Mouse (Mus musculus) liver, embryonic 16.5 days (tissue): ENCODE results near the gene Ltc4s. TPM values are rescaled to one million over a fixed set of nuclear protein-coding genes. Genes with fewer than 3 reads are reported as not detected.

Experiments used
- ATAC-seq: fragments of 200-750 bp; cut with Nextera tagmentation; 2 replicates; pipeline ENCODE4 v1.8.0; 2017; ENCODE audit warnings: low read depth, mild to moderate bottlenecking, moderate number of reproducible peaks, moderate library complexity
- H3K27ac ChIP-seq: fragments of 300-500 bp; sonication (generic); 2 replicates; pipeline ENCODE4 v1.5.1; 2014; ENCODE audit warnings: mild to moderate bottlenecking, low read length
- H3K27me3 ChIP-seq: fragments of 300-500 bp; sonication (generic); 2 replicates; pipeline ENCODE4 v1.6.1; 2014; ENCODE audit warnings: low read depth, low read length, mixed read lengths; ENCODE audit not compliant: control insufficient read depth, insufficient read depth
- H3K36me3 ChIP-seq: fragments of 300-500 bp; sonication (generic); 2 replicates; pipeline ENCODE4 v1.6.1; 2014; ENCODE audit warnings: mild to moderate bottlenecking; ENCODE audit not compliant: control insufficient read depth, insufficient read depth
- H3K4me1 ChIP-seq: fragments of 300-500 bp; sonication (generic); 2 replicates; pipeline ENCODE4 v1.6.1; 2014; ENCODE audit warnings: low read depth, low read length, mixed read lengths; ENCODE audit not compliant: control insufficient read depth
- H3K4me2 ChIP-seq: fragments of 300-500 bp; sonication (generic); 2 replicates; pipeline ENCODE4 v1.6.1; 2014; ENCODE audit warnings: low read depth, low read length, mixed read lengths
- H3K4me3 ChIP-seq: fragments of 300-500 bp; sonication (generic); 2 replicates; pipeline ENCODE4 v1.5.1; 2014; ENCODE audit warnings: low read depth, mild to moderate bottlenecking, low read length
- H3K9ac ChIP-seq: fragments of 300-500 bp; sonication (generic); 2 replicates; pipeline ENCODE4 v1.6.1; 2014; ENCODE audit warnings: low read depth, low read length
- H3K9me3 ChIP-seq: fragments of 300-500 bp; sonication (generic); replicated peaks from 2 replicates; pipeline ENCODE4 v1.6.1; 2016; ENCODE audit warnings: low read length; ENCODE audit not compliant: control insufficient read depth
- WGBS: fragments of 180-500 bp; shearing (Covaris S2); extraction: QIAGEN DNeasy Blood & Tissue Kit; methylation state at CpG from one replicate; pipeline ENCODE4 v1.1.7; 2014; ENCODE audit not compliant: insufficient replicate concordance; 5-methylcytosine and 5-hydroxymethylcytosine counted together
- polyA plus RNA-seq: library from polyadenylated mRNA; unstranded; fragments of >200 nt; fragmentation: Nextera tagmentation; extraction: Ambion mirVana; gene quantifications from 2 replicates; pipeline ENCODE4 v1.2.1, GENCODE M21; 2015

The Ltc4s gene
- polyA plus RNA-seq, 1 experiment from 2014 or later = 0.61 TPM

- Histone ChIP-seq H3K4me3 (0 out of 2 replicates have a peak overlapping the region, but pooled peaks have one; percentile 6), H3K9ac (no peak overlapping the region), H3K9me3 (no peaks in the 10 kb centered on the region), H3K27me3 (no peaks in the 10 kb centered on the region), H3K27ac (peak overlapping the region; percentile 74), H3K36me3 (peaks cover 8% of the 10 kb centered on the region), H3K4me1 (peaks cover 50% of the 10 kb centered on the region), H3K4me2 (no peak overlapping the region)
- ATAC-seq = no peak
- whole genome bisulfite sequencing = 47% methylated on average over 3 of the region's 3 CpGs
Measured at GRCm38 (mm10) chr11:50212060-50212739, 26.2 kb downstream of the Ltc4s start.

GRCm38 (mm10) chr11:50211322-50212059 is 26.9 kb downstream of the Ltc4s start:
- Histone ChIP-seq H3K4me3 (peak overlapping the region; percentile 96), H3K9me3 (no peaks in the 10 kb centered on the region), H3K4me1 (peaks cover 44% of the 10 kb centered on the region), H3K36me3 (peaks cover 15% of the 10 kb centered on the region), H3K27ac (peak overlapping the region; percentile 99), H3K9ac (peak overlapping the region; percentile 95; the same call in 1 of the 2 replicates), H3K4me2 (peak overlapping the region; percentile 74), H3K27me3 (no peaks in the 10 kb centered on the region)
- 88% methylated on average over 3 of the region's 3 CpGs for WGBS
- ATAC-seq = no peak

- ATAC-seq = peak; percentile 52
- peaks cover 35% of the 10 kb centered on the region for H3K4me1 ChIP-seq
- H3K4me3 ChIP-seq = peak within 1 kb of the TSS; percentile 96
- no peaks in the 10 kb centered on the region for H3K27me3 ChIP-seq
- H3K36me3 ChIP-seq = peaks cover 24% of the 10 kb centered on the region
- WGBS = under 1% methylated on average over 39 of the region's 48 CpGs
- H3K4me2 ChIP-seq = peak within 1 kb of the TSS; percentile 74
- peak within 1 kb of the TSS; percentile 95 for H3K9ac ChIP-seq
- peak within 1 kb of the TSS; percentile 99 for H3K27ac ChIP-seq
- H3K9me3 ChIP-seq = no peaks in the 10 kb centered on the region
Measured at GRCm38 (mm10) chr11:50210505-50211151, 27.8 kb downstream of the Ltc4s start, which contains the start of the genes Sqstm1 and Mgat4b. TSS of gene Sqstm1 (minus strand) at chr11:50210827. TSS of gene Mgat4b (plus strand) at chr11:50210890.

- peak overlapping the region; percentile 95 for H3K9ac ChIP-seq
- peaks cover 29% of the 10 kb centered on the region for H3K36me3 ChIP-seq
- WGBS = under 1% methylated on average over 24 of the region's 24 CpGs
- H3K27me3 ChIP-seq = no peaks in the 10 kb centered on the region
- ATAC-seq = peak; percentile 94
- H3K27ac ChIP-seq = peak overlapping the region; percentile 99
- peaks cover 30% of the 10 kb centered on the region for H3K4me1 ChIP-seq
- peak overlapping the region; percentile 96 for H3K4me3 ChIP-seq
- H3K4me2 ChIP-seq = peak overlapping the region; percentile 74
- H3K9me3 ChIP-seq = no peaks in the 10 kb centered on the region
Measured at GRCm38 (mm10) chr11:50210101-50210504, 28.3 kb downstream of the Ltc4s start.

- ATAC-seq = no peak
- WGBS = 90% methylated on average over 5 of the region's 5 CpGs
- Histone ChIP-seq H3K4me1 (peaks cover 32% of the 10 kb centered on the region), H3K4me2 (no peak overlapping the region), H3K27me3 (no peaks in the 10 kb centered on the region), H3K9me3 (no peaks in the 10 kb centered on the region), H3K36me3 (peaks cover 44% of the 10 kb centered on the region), H3K9ac (no peak overlapping the region), H3K4me3 (no peak overlapping the region), H3K27ac (no peak overlapping the region)
Measured at GRCm38 (mm10) chr11:50208039-50208438, 30.4 kb downstream of the Ltc4s start.

- no peaks in the 10 kb centered on the region for H3K27me3 ChIP-seq
- H3K9ac ChIP-seq = no peak overlapping the region
- no peak for ATAC-seq
- peaks cover 51% of the 10 kb centered on the region for H3K36me3 ChIP-seq
- no peak overlapping the region for H3K27ac ChIP-seq
- no peaks in the 10 kb centered on the region for H3K9me3 ChIP-seq
- 95% methylated on average over 14 of the region's 14 CpGs for WGBS
- peaks cover 26% of the 10 kb centered on the region for H3K4me1 ChIP-seq
- H3K4me3 ChIP-seq = no peak overlapping the region
- H3K4me2 ChIP-seq = no peak overlapping the region
Measured at GRCm38 (mm10) chr11:50207344-50207743, 31.1 kb downstream of the Ltc4s start.

- peaks cover 63% of the 10 kb centered on the region for H3K36me3 ChIP-seq
- H3K4me3 ChIP-seq = no peak overlapping the region
- no peak overlapping the region for H3K27ac ChIP-seq
- H3K9me3 ChIP-seq = no peaks in the 10 kb centered on the region
- H3K4me1 ChIP-seq = peaks cover 22% of the 10 kb centered on the region
- WGBS = 72% methylated on average over 2 of the region's 2 CpGs
- no peak overlapping the region for H3K4me2 ChIP-seq
- no peak overlapping the region for H3K9ac ChIP-seq
- ATAC-seq = no peak
- no peaks in the 10 kb centered on the region for H3K27me3 ChIP-seq
Measured at GRCm38 (mm10) chr11:50206037-50206436, 32.4 kb downstream of the Ltc4s start.

- no peak for ATAC-seq
- Histone ChIP-seq H3K27me3 (no peaks in the 10 kb centered on the region), H3K9me3 (no peaks in the 10 kb centered on the region), H3K4me2 (no peak overlapping the region), H3K9ac (no peak overlapping the region), H3K4me1 (peaks cover 18% of the 10 kb centered on the region), H3K36me3 (peaks cover 69% of the 10 kb centered on the region), H3K27ac (no peak overlapping the region), H3K4me3 (no peak overlapping the region)
- 79% methylated on average over 3 of the region's 3 CpGs for WGBS
Measured at GRCm38 (mm10) chr11:50205434-50205833, 33.0 kb downstream of the Ltc4s start.
